Mouse (Mus musculus): ENCODE measurements around the gene Gan. TPM values are rescaled to one million over a fixed set of nuclear protein-coding genes. Genes with fewer than 3 reads are reported as not detected.

The Gan gene
- polyA plus RNA-seq, 1 experiment = not detected

DNA sequence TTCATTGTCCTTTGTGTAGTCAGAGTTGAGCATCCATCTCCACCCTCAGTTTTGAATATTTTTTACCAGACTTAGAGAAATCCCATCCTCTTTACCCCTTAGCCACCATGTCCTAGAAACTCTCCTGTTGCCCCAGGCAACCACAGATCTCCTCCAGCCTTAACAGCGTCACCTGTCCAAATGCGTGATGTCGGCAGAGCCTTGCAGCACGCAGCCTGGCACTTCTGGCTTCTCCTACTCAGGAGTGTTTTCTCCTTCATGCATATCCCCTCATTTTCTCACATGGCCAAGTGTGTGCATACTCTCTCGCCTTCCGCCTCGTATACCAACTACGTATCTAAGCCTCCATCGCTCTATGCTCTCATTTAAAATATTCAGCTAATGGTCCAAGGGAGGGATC is 39.5 kb upstream of the Gan start:
- Histone ChIP-seq H3K4me3 (ENCODE audit: insufficient read depth, low read depth, low read length) (no peak overlapping the region), H3K27ac (ENCODE audit: insufficient read depth, low read depth, low read length) (no peak overlapping the region), H3K4me1 (ENCODE audit: control insufficient read depth, insufficient read depth, low read length) (peaks cover 2% of the 10 kb centered on the region; the same call in 1 of the 2 replicates)
- TF ChIP-seq CTCF (IDR thresholded peaks at IDR 0.05; ENCODE audit: insufficient read depth, low read depth, low read length) = no peak
- TF ChIP-seq POLR2A (IDR thresholded peaks at IDR 0.05; ENCODE audit: insufficient read depth, low read depth, low read length) = no peak
- 85% methylated on average over 9 of the region's 9 CpGs for WGBS

DNA sequence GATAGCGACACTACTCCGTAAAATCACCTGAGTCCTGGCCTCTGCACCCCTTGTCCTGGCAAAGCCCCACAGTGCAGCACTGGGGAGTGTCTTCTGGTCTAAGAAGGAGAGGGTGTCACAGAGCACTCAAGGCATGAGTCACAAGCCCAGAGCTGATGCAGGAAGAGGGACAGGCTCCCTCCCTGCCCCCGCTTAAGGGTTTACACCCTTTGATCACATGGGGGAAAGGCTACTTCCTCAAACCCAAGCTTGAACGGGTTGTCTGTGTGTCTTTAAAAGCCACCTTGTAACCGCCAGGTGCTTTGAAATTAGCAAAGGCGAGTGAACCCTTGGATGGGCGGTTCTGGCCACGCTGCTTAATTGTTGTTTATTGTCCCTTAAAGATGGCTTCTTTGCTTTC is 36.7 kb upstream of the Gan start:
- Histone ChIP-seq H3K4me1 (ENCODE audit: control insufficient read depth, insufficient read depth, low read length) (no peaks in the 10 kb centered on the region), H3K4me3 (ENCODE audit: insufficient read depth, low read depth, low read length) (no peak overlapping the region), H3K27ac (ENCODE audit: insufficient read depth, low read depth, low read length) (no peak overlapping the region)
- TF ChIP-seq POLR2A (IDR thresholded peaks at IDR 0.05; ENCODE audit: insufficient read depth, low read depth, low read length) (no peak), CTCF (IDR thresholded peaks at IDR 0.05; ENCODE audit: insufficient read depth, low read depth, low read length) (no peak)
- WGBS = 78% methylated on average over 8 of the region's 8 CpGs

DNA sequence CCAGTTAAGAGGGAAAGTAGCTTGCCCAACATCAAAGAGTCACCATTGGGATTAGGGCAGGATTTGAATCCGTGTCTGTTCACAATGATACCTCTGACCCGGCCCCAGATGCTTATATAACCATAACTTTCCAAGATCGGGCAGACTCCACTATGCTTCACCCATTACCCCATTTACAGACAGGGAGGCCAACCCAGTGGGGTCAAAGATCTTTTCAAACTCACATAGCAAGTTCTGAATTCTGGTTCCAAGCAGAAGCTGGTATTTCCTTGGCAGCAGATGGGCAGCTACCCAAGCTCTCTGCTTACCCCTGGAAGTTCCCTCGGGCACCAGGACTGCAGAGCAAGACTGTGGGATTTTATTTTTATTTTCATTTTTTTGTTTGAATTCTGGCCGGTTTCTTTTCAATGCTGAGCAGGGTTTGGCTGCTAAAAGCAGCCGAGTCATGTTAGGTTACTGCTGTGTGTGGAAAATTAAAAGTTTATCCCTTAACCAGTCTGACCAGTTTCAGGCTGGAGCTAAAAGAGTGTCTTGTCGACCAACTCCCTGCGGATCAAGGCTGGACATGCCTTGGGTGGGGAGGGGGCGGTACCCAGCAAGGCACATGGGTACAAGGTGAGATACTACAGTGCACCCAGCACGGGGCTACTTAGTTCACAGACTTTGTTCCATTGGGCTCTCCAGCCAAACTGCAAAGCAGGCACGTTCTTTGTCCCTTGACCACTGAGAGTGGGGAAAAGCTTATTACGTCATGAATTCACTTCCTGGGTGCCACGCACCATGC is 33.9 kb upstream of the Gan start:
- no peaks in the 10 kb centered on the region for H3K4me1 ChIP-seq (ENCODE audit: control insufficient read depth, insufficient read depth, low read length)
- TF ChIP-seq CTCF (IDR thresholded peaks at IDR 0.05; ENCODE audit: insufficient read depth, low read depth, low read length) = no peak
- TF ChIP-seq POLR2A (IDR thresholded peaks at IDR 0.05; ENCODE audit: insufficient read depth, low read depth, low read length) = no peak
- no peak overlapping the region for H3K27ac ChIP-seq (ENCODE audit: insufficient read depth, low read depth, low read length)
- whole genome bisulfite sequencing = 67% methylated on average over 13 of the region's 13 CpGs
- no peak overlapping the region for H3K4me3 ChIP-seq (ENCODE audit: insufficient read depth, low read depth, low read length)

DNA sequence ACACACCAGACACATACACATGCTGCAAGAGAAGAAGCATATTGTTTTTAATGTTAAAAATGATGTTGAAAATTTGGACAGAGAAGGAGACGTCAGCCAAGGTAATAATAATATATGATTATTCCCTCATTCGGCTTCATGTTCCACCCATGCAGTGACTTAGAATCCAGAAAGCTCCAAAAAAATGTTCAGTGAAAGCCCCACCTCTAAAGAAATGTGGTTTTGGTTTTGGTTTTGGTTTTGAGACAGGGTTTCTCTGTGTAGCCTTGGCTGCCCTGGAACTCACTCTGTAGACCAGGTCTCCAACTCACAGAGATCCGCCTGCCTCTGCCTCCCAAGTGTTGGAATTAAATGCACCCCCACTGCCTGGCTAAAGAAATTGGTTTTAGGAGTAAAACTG is 32.1 kb upstream of the Gan start:
- Histone ChIP-seq H3K27ac (ENCODE audit: insufficient read depth, low read depth, low read length) (no peak overlapping the region), H3K4me3 (ENCODE audit: insufficient read depth, low read depth, low read length) (no peak overlapping the region), H3K4me1 (ENCODE audit: control insufficient read depth, insufficient read depth, low read length) (no peaks in the 10 kb centered on the region)
- WGBS = 93% methylated on average over 3 of the region's 3 CpGs
- TF ChIP-seq CTCF (IDR thresholded peaks at IDR 0.05; ENCODE audit: insufficient read depth, low read depth, low read length) = no peak
- no peak for TF ChIP-seq POLR2A (IDR thresholded peaks at IDR 0.05; ENCODE audit: insufficient read depth, low read depth, low read length)

DNA sequence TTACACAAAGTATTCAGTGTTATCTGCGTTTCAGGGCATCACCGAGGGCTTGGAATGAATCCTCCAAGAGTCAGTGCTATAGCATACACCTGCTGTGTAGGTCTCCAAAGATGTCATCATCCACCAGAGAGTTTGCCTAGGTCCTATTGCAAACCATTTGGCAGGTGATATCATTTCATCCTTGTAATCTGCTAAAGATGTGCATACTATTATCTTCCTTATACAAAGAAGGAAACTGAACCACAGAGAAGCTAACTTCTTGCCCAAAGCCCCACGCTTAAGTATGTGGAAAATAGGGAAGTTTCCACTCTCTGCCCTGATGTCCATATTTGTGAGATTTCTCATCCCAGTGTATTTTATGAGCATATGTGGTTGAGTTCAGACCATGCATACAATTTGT is 31.5 kb upstream of the Gan start:
- TF ChIP-seq CTCF (IDR thresholded peaks at IDR 0.05; ENCODE audit: insufficient read depth, low read depth, low read length) (no peak), POLR2A (IDR thresholded peaks at IDR 0.05; ENCODE audit: insufficient read depth, low read depth, low read length) (no peak)
- 92% methylated on average over 3 of the region's 3 CpGs for WGBS
- Histone ChIP-seq H3K27ac (ENCODE audit: insufficient read depth, low read depth, low read length) (no peak overlapping the region), H3K4me3 (ENCODE audit: insufficient read depth, low read depth, low read length) (no peak overlapping the region), H3K4me1 (ENCODE audit: control insufficient read depth, insufficient read depth, low read length) (no peaks in the 10 kb centered on the region)

DNA sequence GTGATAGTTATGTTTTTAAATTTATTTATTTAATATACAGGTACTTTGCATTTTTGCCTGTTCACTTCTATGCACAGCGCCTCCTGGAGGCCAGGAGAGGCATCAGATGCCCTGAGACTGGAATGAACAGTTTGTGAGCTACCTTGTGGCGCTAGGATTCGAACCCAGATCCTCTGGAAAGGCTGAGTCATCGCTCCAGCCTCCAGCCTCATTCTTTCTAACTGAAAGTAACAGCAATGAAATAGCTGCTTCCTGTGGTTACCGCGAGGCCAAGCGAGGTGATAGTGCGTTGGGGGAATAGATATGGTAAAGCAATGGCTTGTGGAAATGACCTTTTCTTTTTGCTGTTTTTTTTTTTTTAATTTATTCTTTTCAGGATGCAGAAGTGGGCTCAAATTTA is 30.9 kb upstream of the Gan start:
- no peak overlapping the region for H3K4me3 ChIP-seq (ENCODE audit: insufficient read depth, low read depth, low read length)
- H3K27ac ChIP-seq (ENCODE audit: insufficient read depth, low read depth, low read length) = no peak overlapping the region
- WGBS = 82% methylated on average over 8 of the region's 8 CpGs
- H3K4me1 ChIP-seq (ENCODE audit: control insufficient read depth, insufficient read depth, low read length) = no peaks in the 10 kb centered on the region
- TF ChIP-seq POLR2A (IDR thresholded peaks at IDR 0.05; ENCODE audit: insufficient read depth, low read depth, low read length) (no peak), CTCF (IDR thresholded peaks at IDR 0.05; ENCODE audit: insufficient read depth, low read depth, low read length) (no peak)

DNA sequence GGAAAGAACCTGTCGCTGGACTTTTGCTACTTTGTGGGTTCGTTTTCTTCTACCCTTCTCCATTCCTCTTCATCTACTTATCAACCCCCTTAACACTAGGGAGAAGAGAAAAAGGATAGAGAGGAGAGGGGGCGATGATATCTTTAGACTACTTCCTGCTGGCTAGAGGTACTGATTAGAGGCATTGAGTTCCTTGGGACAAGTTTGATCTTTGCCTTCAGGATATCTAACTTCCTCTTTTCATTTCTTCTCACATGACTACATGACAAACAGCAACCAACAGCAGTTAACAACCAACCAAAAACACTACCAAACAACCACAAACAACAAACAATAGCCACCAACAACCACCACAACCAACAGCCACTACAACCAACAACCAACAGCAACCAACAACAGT is 24.2 kb upstream of the Gan start:
- Histone ChIP-seq H3K4me3 (ENCODE audit: insufficient read depth, low read depth, low read length) (no peak overlapping the region), H3K4me1 (ENCODE audit: control insufficient read depth, insufficient read depth, low read length) (no peaks in the 10 kb centered on the region), H3K27ac (ENCODE audit: insufficient read depth, low read depth, low read length) (no peak overlapping the region)
- TF ChIP-seq POLR2A (IDR thresholded peaks at IDR 0.05; ENCODE audit: insufficient read depth, low read depth, low read length) (no peak), CTCF (IDR thresholded peaks at IDR 0.05; ENCODE audit: insufficient read depth, low read depth, low read length) (no peak)
- WGBS = 88% methylated on average over 3 of the region's 3 CpGs

DNA sequence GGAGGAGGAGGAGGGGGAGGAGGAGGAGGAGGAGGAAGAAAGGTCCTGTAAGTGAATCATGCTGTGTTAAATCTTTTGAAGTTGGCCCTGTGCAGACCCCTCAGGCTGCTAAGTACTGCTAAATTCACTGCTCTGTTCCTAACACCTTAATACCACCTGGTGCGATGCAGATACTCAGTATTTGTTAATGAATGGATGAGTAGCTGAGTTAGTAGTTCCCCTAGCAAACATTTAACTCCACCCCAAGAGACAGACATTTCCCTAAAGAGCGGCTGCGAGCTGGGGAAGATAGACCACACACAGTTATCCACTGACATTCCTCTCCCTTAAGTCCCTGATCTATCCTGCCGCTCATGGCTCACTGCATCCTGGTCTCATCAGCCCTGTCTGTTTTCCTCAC is 21.6 kb upstream of the Gan start:
- H3K4me3 ChIP-seq (ENCODE audit: insufficient read depth, low read depth, low read length) = no peak overlapping the region
- H3K27ac ChIP-seq (ENCODE audit: insufficient read depth, low read depth, low read length) = no peak overlapping the region
- WGBS = 46% methylated on average over 4 of the region's 4 CpGs
- TF ChIP-seq CTCF (IDR thresholded peaks at IDR 0.05; ENCODE audit: insufficient read depth, low read depth, low read length) = no peak
- no peak for TF ChIP-seq POLR2A (IDR thresholded peaks at IDR 0.05; ENCODE audit: insufficient read depth, low read depth, low read length)
- no peaks in the 10 kb centered on the region for H3K4me1 ChIP-seq (ENCODE audit: control insufficient read depth, insufficient read depth, low read length)

DNA sequence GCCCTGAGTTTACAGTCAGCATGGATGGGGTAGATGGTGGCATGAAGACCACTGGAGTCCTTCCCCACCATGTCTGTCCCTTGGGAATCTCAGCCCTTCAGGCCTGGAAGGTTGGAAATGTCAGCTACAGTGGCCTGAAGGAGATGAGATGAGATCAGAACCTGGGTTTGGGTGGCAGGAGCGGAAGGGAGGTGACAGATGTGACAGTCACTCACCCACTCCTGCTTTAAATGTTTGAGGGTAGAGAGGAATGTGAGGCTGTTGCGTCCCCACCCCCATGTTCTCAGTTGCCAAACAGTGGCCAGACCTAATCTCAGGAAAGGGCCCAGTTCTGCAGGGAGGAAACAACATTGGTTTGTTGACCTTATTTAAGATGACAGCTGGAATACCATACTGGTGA is 21.2 kb upstream of the Gan start:
- no peak overlapping the region for H3K27ac ChIP-seq (ENCODE audit: insufficient read depth, low read depth, low read length)
- no peak overlapping the region for H3K4me3 ChIP-seq (ENCODE audit: insufficient read depth, low read depth, low read length)
- TF ChIP-seq CTCF (IDR thresholded peaks at IDR 0.05; ENCODE audit: insufficient read depth, low read depth, low read length) (no peak), POLR2A (IDR thresholded peaks at IDR 0.05; ENCODE audit: insufficient read depth, low read depth, low read length) (no peak)
- 91% methylated on average over 2 of the region's 2 CpGs for WGBS
- H3K4me1 ChIP-seq (ENCODE audit: control insufficient read depth, insufficient read depth, low read length) = no peaks in the 10 kb centered on the region

Measured in olfactory bulb, adult 2 months (tissue).